Mouse (Mus musculus): ENCODE results near the gene Rrbp1.

GRCm38 (mm10) chr2:143914760-143915599 lies 96.1 kb downstream of the Rrbp1 start, which contains the start of gene Dstn:
- no peak for TF ChIP-seq FLI1 (IDR thresholded peaks at IDR 0.05; ENCODE audit: low read length)
- TF ChIP-seq GATA1 (IDR thresholded peaks at IDR 0.05; ENCODE audit: borderline replicate concordance, low read length): no peak
